Mouse (Mus musculus): ENCODE measurements around the gene Ccdc51.

GRCm38 (mm10) chr9:109057543-109057942, 24.8 kb upstream of the Ccdc51 start:
- TF ChIP-seq CTCF (IDR thresholded peaks at IDR 0.05; ENCODE audit: insufficient read depth, low read depth, low read length): no peak
- TF ChIP-seq POLR2A (IDR thresholded peaks at IDR 0.05; ENCODE audit: insufficient read depth, low read depth, low read length): no peak

Measured in olfactory bulb, adult 2 months (tissue).